Mouse (Mus musculus) forebrain, embryonic 11.5 days (tissue): Measurements from ENCODE around the gene Atp6v1e2. TPM values are rescaled to one million over a fixed set of nuclear protein-coding genes. Genes with fewer than 3 reads are reported as not detected.

Experiments used
- ATAC-seq: fragments of 200-750 bp; cut with Nextera tagmentation; replicated peaks from 2 replicates; pipeline ENCODE4 v1.8.0; 2017; ENCODE audit warnings: moderate TSS enrichment; ENCODE audit not compliant: low FRiP score
- DNase-seq: peaks from one replicate; pipeline ENCODE4 v3.0.0-alpha.2; 2017; ENCODE audit warnings: low spot score
- H3K27ac ChIP-seq: fragments of 300-500 bp; sonication (generic); 2 replicates; pipeline ENCODE4 v1.5.1; 2014; ENCODE audit warnings: low read depth, low read length
- H3K27me3 ChIP-seq: fragments of 300-500 bp; sonication (generic); 2 replicates; pipeline ENCODE4 v1.6.1; 2014; ENCODE audit warnings: mild to moderate bottlenecking, low read length, mixed read lengths; ENCODE audit not compliant: control insufficient read depth, insufficient read depth
- H3K36me3 ChIP-seq: fragments of 300-500 bp; sonication (generic); 2 replicates; pipeline ENCODE4 v1.6.1; 2014; ENCODE audit warnings: mild to moderate bottlenecking, low read length, moderate library complexity, mixed read lengths; ENCODE audit not compliant: control insufficient read depth, insufficient read depth
- H3K4me1 ChIP-seq: fragments of 300-500 bp; sonication (generic); replicated peaks from 2 replicates; pipeline ENCODE4 v1.6.1; 2014; ENCODE audit warnings: low read length, mixed read lengths; ENCODE audit not compliant: control insufficient read depth, insufficient read depth
- H3K4me2 ChIP-seq: fragments of 300-500 bp; sonication (generic); 2 replicates; pipeline ENCODE4 v1.6.1; 2014; ENCODE audit warnings: low read depth, mild to moderate bottlenecking, low read length, moderate library complexity, mixed read lengths; ENCODE audit not compliant: severe bottlenecking
- H3K4me3 ChIP-seq: fragments of 300-500 bp; sonication (generic); 2 replicates; pipeline ENCODE4 v1.5.1; 2014; ENCODE audit warnings: low read depth, low read length
- H3K9ac ChIP-seq: fragments of 300-500 bp; sonication (generic); 2 replicates; pipeline ENCODE4 v1.6.1; 2014; ENCODE audit warnings: low read length
- H3K9me3 ChIP-seq: fragments of 300-500 bp; sonication (generic); 2 replicates; pipeline ENCODE4 v1.6.1; 2016; ENCODE audit warnings: low read length, mixed read lengths; ENCODE audit not compliant: control insufficient read depth
- WGBS: fragments of 180-500 bp; shearing (Covaris S2); extraction: QIAGEN DNeasy Blood & Tissue Kit; methylation state at CpG from one replicate; pipeline ENCODE4 v1.1.7; 2014; 5-methylcytosine and 5-hydroxymethylcytosine counted together
- polyA plus RNA-seq: library from polyadenylated mRNA; unstranded; fragments of >200 nt; fragmentation: Nextera tagmentation; extraction: Ambion mirVana; gene quantifications from 2 replicates; pipeline ENCODE4 v1.2.1, GENCODE M21; 2014

Atp6v1e2 gene
- polyA plus RNA-seq, 1 experiment from 2014 or later: not detected

- Histone ChIP-seq H3K36me3 (no peaks in the 10 kb centered on the region), H3K4me1 (no peaks in the 10 kb centered on the region; the same call in 1 of the 2 replicates), H3K4me3 (peak overlapping the region; percentile 76), H3K27ac (peak overlapping the region; percentile 61), H3K27me3 (no peaks in the 10 kb centered on the region), H3K4me2 (peak overlapping the region; percentile 83), H3K9me3 (no peaks in the 10 kb centered on the region), H3K9ac (peak overlapping the region; percentile 86)
- peak; percentile 90 for DNase-seq
- ATAC-seq: peak; percentile 57
- WGBS: under 1% methylated on average over 24 of the region's 24 CpGs
Measured at GRCm38 (mm10) chr17:86962297-86962893, 14.7 kb upstream of the Atp6v1e2 start.

DNA sequence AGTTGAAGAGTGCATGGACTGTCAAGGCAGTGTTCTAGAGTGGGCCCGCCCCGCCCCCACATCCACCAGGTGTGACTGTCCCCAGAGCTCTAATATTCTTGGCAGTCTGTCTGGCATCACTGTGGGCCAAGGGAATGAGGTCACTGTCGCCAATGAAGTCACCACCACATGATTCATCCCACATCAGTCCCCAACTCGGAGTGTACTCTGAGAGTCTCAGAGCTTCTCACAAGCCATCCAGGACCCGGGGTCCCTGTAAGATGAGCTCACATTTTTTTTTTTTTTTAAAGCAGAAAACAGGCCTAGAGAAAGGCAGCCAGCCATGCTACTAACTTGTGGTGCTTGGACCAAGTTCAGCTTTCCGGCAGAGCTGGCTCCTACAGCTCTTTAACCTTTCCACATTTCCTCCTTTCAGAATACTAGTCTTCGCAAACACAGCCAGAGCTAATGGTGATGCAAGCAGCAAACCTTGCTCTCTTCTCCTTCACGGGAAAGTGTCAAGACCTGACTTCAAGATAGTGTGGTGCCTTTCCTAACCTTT lies 13.7 kb upstream of the Atp6v1e2 start:
- H3K4me2 ChIP-seq: no peak overlapping the region
- H3K27ac ChIP-seq: no peak overlapping the region
- WGBS: 71% methylated on average over 8 of the region's 8 CpGs
- ATAC-seq: no peak
- H3K9ac ChIP-seq: no peak overlapping the region
- no peaks in the 10 kb centered on the region for H3K9me3 ChIP-seq
- H3K4me3 ChIP-seq: no peak overlapping the region
- DNase-seq: no peak
- no peaks in the 10 kb centered on the region for H3K36me3 ChIP-seq
- H3K4me1 ChIP-seq: no peaks in the 10 kb centered on the region; the same call in 1 of the 2 replicates
- H3K27me3 ChIP-seq: no peaks in the 10 kb centered on the region

GRCm38 (mm10) chr17:86957968-86958367 lies 10.3 kb upstream of the Atp6v1e2 start:
- H3K27ac ChIP-seq: no peak overlapping the region
- DNase-seq: no peak
- no peak for ATAC-seq

GRCm38 (mm10) chr17:86957239-86957638 lies 9.5 kb upstream of the Atp6v1e2 start:
- no peaks in the 10 kb centered on the region; the same call in 1 of the 2 replicates for H3K4me1 ChIP-seq
- H3K27ac ChIP-seq: no peak overlapping the region
- no peaks in the 10 kb centered on the region for H3K36me3 ChIP-seq
- no peaks in the 10 kb centered on the region for H3K27me3 ChIP-seq
- no peaks in the 10 kb centered on the region for H3K9me3 ChIP-seq
- DNase-seq: no peak
- no peak overlapping the region for H3K9ac ChIP-seq
- 96% methylated on average over 5 of the region's 5 CpGs for WGBS
- H3K4me3 ChIP-seq: no peak overlapping the region
- ATAC-seq: no peak
- H3K4me2 ChIP-seq: no peak overlapping the region

More at GRCm38 (mm10) chr17:86957968-86958367, 10.3 kb upstream of the Atp6v1e2 start:
- H3K36me3 ChIP-seq: no peaks in the 10 kb centered on the region
- H3K4me1 ChIP-seq: no peaks in the 10 kb centered on the region; the same call in 1 of the 2 replicates
- H3K4me2 ChIP-seq: no peak overlapping the region
- H3K9me3 ChIP-seq: no peaks in the 10 kb centered on the region
- H3K27me3 ChIP-seq: no peaks in the 10 kb centered on the region
- WGBS: 94% methylated on average over 14 of the region's 14 CpGs
- H3K9ac ChIP-seq: no peak overlapping the region
- H3K4me3 ChIP-seq: no peak overlapping the region

GRCm38 (mm10) chr17:86948801-86949200 lies 1.1 kb upstream of the Atp6v1e2 start:
- Histone ChIP-seq H3K4me3 (no peak overlapping the region), H3K36me3 (no peaks in the 10 kb centered on the region), H3K9ac (no peak overlapping the region), H3K4me2 (no peak overlapping the region), H3K27ac (no peak overlapping the region), H3K4me1 (no peaks in the 10 kb centered on the region), H3K27me3 (no peaks in the 10 kb centered on the region), H3K9me3 (no peaks in the 10 kb centered on the region)
- ATAC-seq (no peak), DNase-seq (no peak)
- 86% methylated on average over 6 of the region's 6 CpGs for WGBS

GRCm38 (mm10) chr17:86946078-86946477 lies 1.6 kb downstream of the Atp6v1e2 start:
- DNase-seq: no peak
- Histone ChIP-seq H3K4me2 (no peak overlapping the region), H3K9ac (no peak overlapping the region), H3K4me3 (no peak overlapping the region), H3K4me1 (no peaks in the 10 kb centered on the region), H3K9me3 (no peaks in the 10 kb centered on the region), H3K36me3 (no peaks in the 10 kb centered on the region), H3K27ac (no peak overlapping the region), H3K27me3 (no peaks in the 10 kb centered on the region)
- ATAC-seq: no peak
- 45% methylated on average over 4 of the region's 4 CpGs for WGBS

- no peak for ATAC-seq
Measured at GRCm38 (mm10) chr17:86943158-86943557, 4.5 kb downstream of the Atp6v1e2 start.

GRCm38 (mm10) chr17:86942112-86942511 lies 5.6 kb downstream of the Atp6v1e2 start:
- Histone ChIP-seq H3K27ac (no peak overlapping the region), H3K4me2 (no peak overlapping the region), H3K4me3 (no peak overlapping the region), H3K4me1 (peaks cover 2% of the 10 kb centered on the region; the same call in 1 of the 2 replicates), H3K9ac (no peak overlapping the region), H3K9me3 (no peaks in the 10 kb centered on the region), H3K36me3 (no peaks in the 10 kb centered on the region), H3K27me3 (no peaks in the 10 kb centered on the region)
- 79% methylated on average over 6 of the region's 6 CpGs for WGBS
- no peak for ATAC-seq
- no peak for DNase-seq

More at GRCm38 (mm10) chr17:86943158-86943557, 4.5 kb downstream of the Atp6v1e2 start:
- Histone ChIP-seq H3K27me3 (no peaks in the 10 kb centered on the region), H3K4me3 (no peak overlapping the region), H3K9ac (no peak overlapping the region), H3K4me2 (no peak overlapping the region), H3K36me3 (no peaks in the 10 kb centered on the region), H3K9me3 (no peaks in the 10 kb centered on the region), H3K27ac (no peak overlapping the region), H3K4me1 (no peaks in the 10 kb centered on the region)
- 90% methylated on average over 6 of the region's 6 CpGs for WGBS
- no peak for DNase-seq

- H3K4me1 ChIP-seq: peaks cover 2% of the 10 kb centered on the region; the same call in 1 of the 2 replicates
- no peak overlapping the region for H3K27ac ChIP-seq
- DNase-seq: no peak
- H3K9ac ChIP-seq: no peak overlapping the region
- no peak overlapping the region for H3K4me3 ChIP-seq
- no peaks in the 10 kb centered on the region for H3K27me3 ChIP-seq
- H3K36me3 ChIP-seq: no peaks in the 10 kb centered on the region
- H3K4me2 ChIP-seq: no peak overlapping the region
- no peaks in the 10 kb centered on the region for H3K9me3 ChIP-seq
- WGBS: 62% methylated on average over 7 of the region's 7 CpGs
- ATAC-seq: no peak
Measured at GRCm38 (mm10) chr17:86938683-86939082, 9.0 kb downstream of the Atp6v1e2 start.
